Mouse (Mus musculus) mature B cell (primary cell): ENCODE measurements around the gene Dnah7a.
"Not testable (repeated sequence)": the region's sequence is repeated elsewhere in the genome, so short reads cannot be mapped to it uniquely, and the experiment has no call there.

Source experiments
- in situ Hi-C: fragments of 300-500 bp; cut with MboI; formaldehyde crosslinking; loops from 2 replicates; pipeline ENCODE4 v1.14.3; 2019

Dnah7a gene

DNA sequence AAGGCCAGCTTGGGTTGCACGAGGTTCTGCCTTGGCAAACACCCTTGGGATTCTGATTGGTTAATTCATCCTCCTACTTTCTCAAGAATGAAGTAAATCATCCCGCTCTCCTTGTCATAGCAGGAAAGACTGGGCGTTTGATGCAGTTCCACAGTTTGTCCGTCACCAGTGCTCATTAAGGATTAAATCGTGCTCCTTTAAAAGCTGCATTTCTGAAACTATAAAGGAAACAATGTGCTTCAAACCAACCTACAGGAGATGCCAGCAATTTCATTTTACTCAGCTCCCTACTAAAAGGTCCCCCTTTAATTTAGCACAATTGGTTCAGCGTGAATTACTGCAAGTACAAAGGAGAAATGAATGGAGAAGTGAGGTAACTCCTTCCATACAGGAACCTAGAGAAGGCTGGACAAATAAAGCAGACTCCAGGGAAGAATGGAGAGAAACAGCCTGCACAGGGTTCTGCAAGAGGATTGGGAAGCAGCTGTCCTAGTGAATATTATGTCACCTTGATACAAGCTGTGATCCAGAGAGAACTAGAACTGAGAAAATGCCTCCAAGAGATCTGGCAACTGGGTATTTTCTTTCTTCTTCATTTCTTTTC, 322.4 kb downstream of the Dnah7a start:
- in situ Hi-C loops = no loop called here

DNA sequence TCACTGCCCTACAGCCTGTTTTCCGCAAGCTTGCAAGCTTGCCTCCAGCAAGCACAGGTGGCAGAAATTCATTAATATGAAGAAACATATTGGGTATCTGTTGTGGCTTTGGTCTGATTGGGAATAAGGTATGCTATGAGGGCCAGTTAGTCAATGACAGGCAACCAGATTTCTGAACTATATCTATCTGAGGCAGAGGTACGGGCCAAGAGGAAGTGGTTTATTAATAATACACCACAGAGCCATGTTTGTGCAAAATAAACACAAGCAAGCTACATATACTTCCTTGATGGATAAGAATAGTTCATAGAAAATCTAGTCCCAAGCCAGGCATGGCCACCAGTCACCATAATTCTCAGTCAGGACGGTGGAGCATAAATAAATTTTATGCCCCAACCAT, 328.9 kb downstream of the Dnah7a start:
- in situ Hi-C loops = no loop called here

DNA sequence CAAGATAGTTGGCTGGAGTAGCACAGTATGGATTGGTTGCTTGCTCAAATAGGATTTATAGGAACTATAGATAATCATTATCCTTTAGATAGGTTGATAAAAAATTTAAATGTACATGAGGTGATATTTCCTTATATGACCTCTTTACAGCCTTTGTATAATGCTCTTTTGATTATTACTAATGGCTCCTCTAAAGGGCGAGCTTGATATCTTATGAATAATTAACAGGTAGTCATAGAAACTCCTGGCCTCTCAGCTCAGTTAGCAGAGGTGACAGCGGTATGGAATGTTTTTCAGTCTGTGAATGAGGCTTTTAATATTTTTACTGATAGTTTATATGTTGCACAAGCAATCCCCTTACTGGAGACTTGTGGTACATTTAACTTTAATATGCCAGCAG, 330.6 kb downstream of the Dnah7a start:
- in situ Hi-C loops = not testable (repeated sequence)

DNA sequence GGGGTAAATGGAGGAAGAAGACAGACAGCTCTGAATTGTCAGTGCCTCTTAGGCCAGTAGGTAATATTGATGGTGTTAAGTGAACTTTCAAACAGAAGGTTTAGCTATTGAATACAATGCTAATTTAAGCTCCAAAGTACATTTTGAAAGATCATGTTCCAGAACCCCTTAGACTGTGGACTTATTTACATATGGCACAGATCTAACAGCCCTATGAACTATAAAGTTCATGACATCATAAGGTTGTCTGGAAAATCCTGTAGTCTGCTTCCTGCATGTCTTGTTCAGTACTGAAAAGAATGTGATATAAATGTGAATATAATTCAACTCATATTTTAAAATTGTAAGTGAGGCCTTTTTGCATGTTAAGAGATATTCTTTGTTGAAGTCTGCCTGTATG, 347.6 kb downstream of the Dnah7a start:
- in situ Hi-C loops = loop anchor here (25.0 kb wide), 1 partner anchor 297 kb away; the partner anchor contains the start of gene Mstn

DNA sequence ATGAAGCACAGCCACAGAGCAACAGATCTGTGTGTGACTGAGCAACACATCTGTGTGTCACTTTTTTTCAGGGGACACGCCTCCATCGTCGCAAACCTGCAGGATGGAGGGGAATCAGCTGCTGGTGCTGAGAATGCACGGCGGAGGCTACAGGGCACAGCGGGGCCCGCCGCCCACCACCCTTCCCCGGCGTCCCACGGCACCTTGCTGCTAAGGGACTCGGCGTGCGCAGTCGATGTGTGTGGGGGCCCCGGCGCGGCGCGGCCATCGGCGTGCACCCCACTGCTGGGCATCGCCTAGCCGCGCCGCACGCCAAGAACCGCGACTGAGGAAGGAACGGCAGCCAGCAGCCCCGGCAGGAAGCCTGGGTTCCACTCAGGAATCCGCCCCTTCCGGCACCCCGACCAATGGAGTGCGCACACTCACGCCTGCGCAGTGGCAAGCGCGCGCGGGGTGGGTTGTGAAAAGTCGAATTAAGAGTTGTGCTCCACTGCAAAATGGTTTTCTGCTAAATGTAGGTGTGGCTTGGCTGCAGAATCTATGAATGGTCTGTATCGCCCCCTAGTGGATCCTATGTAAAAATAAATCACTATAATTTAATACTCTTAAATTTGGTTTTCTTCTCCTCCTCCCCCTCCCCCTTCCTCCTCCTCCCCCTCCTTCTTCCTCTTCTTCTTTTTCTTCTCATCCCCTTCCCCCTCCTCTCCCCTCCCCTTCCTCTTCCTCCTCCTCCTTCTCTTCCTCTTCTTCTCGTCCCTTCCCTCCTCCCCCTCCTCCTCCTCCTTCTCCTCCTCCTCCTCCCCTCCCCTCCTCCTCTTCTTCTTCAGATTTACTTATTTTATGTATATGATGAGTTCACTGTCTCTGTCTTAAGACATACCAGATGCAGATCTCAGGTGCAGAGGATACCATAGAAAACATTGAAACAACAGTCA, 354.0 kb downstream of the Dnah7a start, which contains the start of the genes Asdurf, Gm28551 and Asnsd1:
Gene Asdurf, minus strand, starts transcription at position 293 of the 935 bp plus-strand sequence.
Gene Gm28551, minus strand, starts transcription at position 341 of the 935 bp plus-strand sequence.
Gene Asnsd1, minus strand, starts transcription at position 426 of the 935 bp plus-strand sequence.
- in situ Hi-C loops = loop anchor here (25.0 kb wide), 1 partner anchor 290 kb away; the partner anchor contains the start of gene Mstn
